Mouse (Mus musculus) layer of hippocampus, postnatal 14 days (tissue): Measurements from ENCODE around the gene Gm13306. TPM values are rescaled to one million over a fixed set of nuclear protein-coding genes. Genes with fewer than 3 reads are reported as not detected.
"Not testable (repeated sequence)": the region's sequence is repeated elsewhere in the genome, so short reads cannot be mapped to it uniquely, and the experiment has no call there.

Experiments used
- DNase-seq, 2 experiments: peaks; one replicate each; pipeline ENCODE4 v3.0.0; 2021 to 2022; ENCODE audit warnings: low spot score in 2 of 2, mixed read lengths in 1 of 2
- long read RNA-seq, 2 experiments: library from polyadenylated mRNA; stranded (forward); transcript quantifications; one replicate each; pipeline ENCODE4 v2.0.0; 2021
- total RNA-seq, 2 experiments: library from RNA; stranded (reverse); gene quantifications; 2 replicates each; pipeline ENCODE4 v1.2.3; 2021

Gene Gm13306
- 1 to 10 TPM; 8.9 to 9.1 TPM for total RNA-seq
- long read RNA-seq, experiment 1, partial matches to known transcripts = 1 of 1 reads
- long read RNA-seq, experiment 1, other reads (novel, unspliced or antisense) = 0 of 1 reads
- long read RNA-seq, experiment 2 = 0 reads

- DNase-seq = not testable (repeated sequence)
Observed at GRCm38 (mm10) chr4:42153136-42153535, at the start of gene Gm13306. Gene Gm13306 (plus strand): TSS chr4:42153436.

- DNase-seq = not testable (repeated sequence)
Observed at GRCm38 (mm10) chr4:42114517-42114916, 38.7 kb upstream of the Gm13306 start, which contains the start of gene Gm13304. Gene Gm13304 (plus strand): TSS chr4:42114817.

DNA sequence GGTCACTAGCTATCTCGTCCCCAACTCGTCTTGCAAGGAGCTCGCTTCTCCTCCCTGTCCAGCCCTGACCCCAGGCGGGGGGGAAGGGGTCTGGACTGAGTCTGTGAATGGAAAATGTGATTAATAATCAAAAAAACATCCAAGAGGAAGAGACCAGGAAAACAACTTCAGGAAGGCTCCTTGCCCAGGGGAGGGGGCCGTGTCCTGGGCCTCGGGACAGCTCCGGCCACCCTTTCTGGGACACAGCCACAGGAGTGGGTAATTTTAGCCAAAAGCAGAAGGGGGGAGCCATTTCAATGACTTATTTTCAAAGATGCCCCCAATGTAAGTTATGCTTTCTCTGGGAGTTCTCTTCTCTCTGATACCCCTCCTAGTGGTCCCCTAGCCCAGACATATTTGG, 15.3 kb downstream of the Gm13306 start, which contains the start of gene Gm13305:
Gene Gm13305 (minus strand): TSS at position 101 of the 400 bp plus-strand sequence.
- not testable (repeated sequence) for DNase-seq

DNA sequence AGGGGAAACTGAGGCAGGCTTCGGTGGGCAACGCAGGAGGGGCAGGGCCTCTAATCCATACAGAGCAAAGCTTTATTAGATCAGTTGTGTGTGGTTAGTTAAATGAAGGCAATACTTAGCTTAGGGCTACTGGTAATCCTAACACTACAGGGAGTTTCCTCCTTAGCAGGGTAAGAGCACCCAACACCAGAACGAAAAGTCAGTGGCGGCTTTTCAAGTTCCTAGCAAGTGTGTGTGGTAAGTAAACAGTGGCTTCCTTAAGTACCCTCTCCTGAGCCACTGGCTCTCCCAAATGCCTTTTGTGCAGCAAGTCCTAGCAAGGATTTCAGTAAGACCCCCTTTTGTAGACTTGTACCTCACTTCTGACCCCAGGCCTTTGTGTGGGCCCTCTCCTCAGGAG, 25.0 kb downstream of the Gm13306 start:
- DNase-seq = not testable (repeated sequence)

DNA sequence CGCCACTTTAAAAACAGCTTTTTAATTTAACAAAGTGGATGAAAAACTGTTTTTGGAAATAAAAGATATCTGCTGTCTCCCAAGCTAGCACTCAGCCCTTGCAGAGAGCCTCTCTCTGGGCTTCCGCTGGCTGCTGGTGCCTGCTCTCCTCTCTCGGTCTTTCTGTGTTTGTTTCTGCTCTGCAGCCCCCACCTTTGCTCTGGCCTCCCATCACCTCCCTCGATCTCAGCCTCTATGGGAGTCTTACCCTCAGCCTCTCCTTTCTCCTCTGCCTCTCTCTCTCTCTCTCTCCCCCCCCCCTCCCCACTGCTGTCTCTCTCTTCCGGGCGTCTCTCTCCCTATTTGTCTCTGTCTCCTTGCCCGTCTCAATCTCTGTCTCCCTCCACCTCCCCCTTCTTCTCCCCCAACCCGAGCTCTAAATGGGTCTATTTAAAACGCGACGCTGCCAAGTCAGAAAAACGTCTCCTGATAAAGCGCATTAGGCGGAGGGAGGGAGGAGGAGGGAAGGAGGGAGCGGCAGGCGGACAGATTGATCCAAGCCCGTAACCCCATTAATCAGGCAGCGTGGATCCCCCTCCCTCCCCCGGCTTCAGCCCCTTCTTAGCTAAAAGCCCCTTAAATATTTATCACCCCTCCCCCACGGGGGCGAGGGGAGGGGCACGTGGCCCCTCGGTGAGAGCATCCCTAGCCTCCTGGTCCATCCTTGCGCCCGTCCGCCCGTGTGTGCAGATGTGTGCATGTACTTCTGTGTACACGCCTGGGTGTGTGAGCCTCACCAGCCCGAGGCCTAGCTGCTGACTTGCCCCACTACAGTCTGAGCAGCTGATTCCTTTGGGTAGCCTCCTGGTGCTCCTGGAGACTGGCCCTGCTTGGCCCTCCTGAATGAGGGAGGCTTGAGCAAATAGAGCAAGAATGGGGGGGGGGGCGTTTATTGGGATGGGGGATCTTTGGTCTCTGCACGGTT, 30.3 kb downstream of the Gm13306 start:
- not testable (repeated sequence) for DNase-seq

DNA sequence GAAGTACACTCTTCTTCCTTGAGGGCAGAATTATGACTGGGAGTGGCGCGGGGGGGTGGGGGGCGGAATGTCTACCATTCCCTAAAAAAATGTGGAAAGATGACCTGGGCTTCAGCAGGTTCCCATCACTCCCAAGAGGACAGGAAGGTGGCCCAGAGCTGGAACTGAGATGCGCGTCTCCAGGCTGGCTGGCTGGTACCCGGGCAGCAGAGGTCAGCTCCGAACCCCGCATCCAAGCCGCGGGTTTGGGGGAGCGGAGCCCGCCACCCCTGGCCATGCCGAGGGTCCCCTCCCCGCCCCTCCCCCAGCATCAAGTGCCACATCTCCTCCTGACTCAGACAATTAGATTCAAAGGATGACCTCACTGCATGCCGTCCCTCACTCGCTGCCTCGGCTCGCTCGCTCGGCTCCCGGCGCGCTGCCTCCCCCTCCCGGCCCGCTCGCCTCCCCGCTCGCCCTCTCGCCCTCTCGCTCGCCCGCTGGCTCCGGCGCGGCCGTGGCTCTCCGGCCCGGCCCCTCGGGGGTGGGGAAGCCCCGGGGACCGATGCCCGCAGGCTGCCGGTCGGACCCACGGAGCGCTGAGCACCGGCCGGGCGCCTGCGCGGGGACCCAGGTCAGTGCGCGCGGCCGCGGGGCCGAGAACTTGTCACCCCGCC, 31.2 kb downstream of the Gm13306 start:
- DNase-seq = not testable (repeated sequence)

GRCm38 (mm10) chr4:42184980-42185372, 31.7 kb downstream of the Gm13306 start:
- DNase-seq = not testable (repeated sequence)

Other genes starting within 250 kb of the Gm13306 start
- not detected for gene Gm21541, start 249.8 kb upstream of the Gm13306 start, total RNA-seq
- gene Gm20878, start 211.9 kb upstream of the Gm13306 start, total RNA-seq = 10 to 100 TPM; 11.7 to 15.9 TPM
- 1 to 10 TPM in 1 of 2 experiments, under 1 TPM in 1; 0.45 to 1.7 TPM for gene Fam205a4, start 187.4 kb upstream of the Gm13306 start, total RNA-seq
- gene Gm21093, start 118.7 kb upstream of the Gm13306 start, total RNA-seq = 1 to 10 TPM; 2.3 to 3.5 TPM
- gene Gm3893, start 62.2 kb upstream of the Gm13306 start, total RNA-seq = not detected
- 10 to 100 TPM; 12.4 to 14.1 TPM for gene Gm13304, start 38.6 kb upstream of the Gm13306 start, total RNA-seq
- 1 to 10 TPM; 3.4 to 3.7 TPM for gene Gm13305, start 15.2 kb downstream of the Gm13306 start, total RNA-seq
- 1 to 10 TPM; 6.0 to 6.7 TPM for gene Gm10600, start 87.2 kb downstream of the Gm13306 start, total RNA-seq
- gene Ccl21b, start 102.3 kb downstream of the Gm13306 start, total RNA-seq = not detected
- gene Gm21953, start 140.8 kb downstream of the Gm13306 start, total RNA-seq = not detected
- under 1 TPM in 1 of 2 experiments, not detected in 1; 0.76 TPM for gene Fam205a3, start 164.9 kb downstream of the Gm13306 start, total RNA-seq